In genomic region chr12:39990830-39991780, GRCm38 (mm10) we compare ENCODE assay signal across 21 mouse cellular contexts. TPM values are rescaled to one million over a fixed set of nuclear protein-coding genes. Genes with fewer than 3 reads are reported as not detected.
DNase-seq lines count a peak whose midpoint lies in the region; ATAC-seq lines count a peak whose summit lies in the region.
"Had no signal": no experiment of that assay in that cellular context is flagged by ENCODE, and none has a peak within 500 bp of the region (broad histone marks: within the 10 kb centered on the region; RNA-seq: fewer than 3 reads in every experiment).

No protein-coding gene starts in this region.

- no peak overlapping the region for H3K4me2 ChIP-seq in hindbrain, embryonic 12.5 days (replicated peaks)
- no peak overlapping the region for H3K4me2 ChIP-seq in midbrain, embryonic 13.5 days (replicated peaks)
- H3K4me2 ChIP-seq: embryonic facial prominence, embryonic 13.5 days; lung, embryonic 15.5 days had no signal

- no peaks in the 10 kb centered on the region for H3K27me3 ChIP-seq in hindbrain, embryonic 12.5 days
- H3K27me3 ChIP-seq in midbrain, embryonic 13.5 days: no peaks in the 10 kb centered on the region
- H3K27me3 ChIP-seq: embryonic facial prominence, embryonic 13.5 days; lung, embryonic 15.5 days had no signal

- no peak overlapping the region for H3K9ac ChIP-seq in hindbrain, embryonic 12.5 days
- H3K9ac ChIP-seq in midbrain, embryonic 13.5 days (replicated peaks): no peak overlapping the region
- H3K9ac ChIP-seq: embryonic facial prominence, embryonic 13.5 days; liver, embryonic 14.5 days; lung, embryonic 15.5 days had no signal

- H3K36me3 ChIP-seq in hindbrain, embryonic 12.5 days: no peaks in the 10 kb centered on the region
- H3K36me3 ChIP-seq in midbrain, embryonic 13.5 days: no peaks in the 10 kb centered on the region
- H3K36me3 ChIP-seq: embryonic facial prominence, embryonic 13.5 days; lung, embryonic 15.5 days had no signal

- H3K4me3 ChIP-seq in hindbrain, embryonic 12.5 days: no peak overlapping the region
- no peak overlapping the region for H3K4me3 ChIP-seq in midbrain, embryonic 13.5 days (replicated peaks)
- H3K4me3 ChIP-seq: embryonic facial prominence, embryonic 13.5 days; lung, embryonic 15.5 days had no signal

- no peaks in the 10 kb centered on the region for H3K9me3 ChIP-seq in hindbrain, embryonic 12.5 days (replicated peaks)
- H3K9me3 ChIP-seq in midbrain, embryonic 13.5 days: no peaks in the 10 kb centered on the region
- H3K9me3 ChIP-seq: embryonic facial prominence, embryonic 13.5 days; lung, embryonic 15.5 days had no signal

- no peaks in the 10 kb centered on the region for H3K4me1 ChIP-seq in hindbrain, embryonic 12.5 days
- 0 out of 2 replicates have a peak, but pooled peaks cover 6% of the 10 kb centered on the region for H3K4me1 ChIP-seq in midbrain, embryonic 13.5 days (replicated peaks)
- H3K4me1 ChIP-seq: embryonic facial prominence, embryonic 13.5 days; lung, embryonic 15.5 days had no signal

- WGBS in hindbrain, embryonic 12.5 days: 31% methylated on average over 4 of the region's 4 CpGs
- WGBS in midbrain, embryonic 13.5 days: 21% methylated on average over 4 of the region's 4 CpGs

- ATAC-seq in hindbrain, embryonic 12.5 days (ENCODE audit: low FRiP score): peak; percentile 88
- peak; percentile 40; the same call in 1 of the 2 replicates for ATAC-seq in midbrain, embryonic 13.5 days
- no peak for ATAC-seq in inflammation-experienced regulatory T-cells, adult 6 months
- ATAC-seq: CD4-positive, CD25-positive, alpha-beta regulatory T cell, adult 4 months; forebrain, embryonic 16.5 days had no signal

- DNase-seq in embryo, embryonic 10 days (ENCODE audit: low spot score): peak; percentile 43
- no peak for DNase-seq in embryo, embryonic 9.5 days (ENCODE audit: extremely low spot score)
- DNase-seq in Muller cell, postnatal 12 days (ENCODE audit: inconsistent ontology term): peak; percentile 50
- DNase-seq in adrenal gland, adult (ENCODE audit: inconsistent age in 2 of 2, low spot score in 1 of 2): no peak
- DNase-seq in spleen, postnatal 36 days (ENCODE audit: low spot score in 2 of 2): no peak
- DNase-seq: adrenal gland, postnatal 25 days; cerebellum, adult 2 months; gastrocnemius, postnatal 25 days; kidney, adult 2 months; kidney, postnatal 10 days; layer of hippocampus, postnatal 36 days; lung, postnatal 4 days; thymus, postnatal 36 days had no signal

- H3K27ac ChIP-seq in hindbrain, embryonic 12.5 days: peak overlapping the region; percentile 55
- H3K27ac ChIP-seq in midbrain, embryonic 13.5 days: no peak overlapping the region
- H3K27ac ChIP-seq: embryonic facial prominence, embryonic 13.5 days; liver, embryonic 14.5 days; lung, embryonic 15.5 days had no signal

RNA-seq across cellular contexts. Expression of gene Arl4a, which starts 46.7 kb away (rescaled TPM):
- polyA plus RNA-seq in hindbrain, embryonic 12.5 days (2016; fragmentation: Nextera tagmentation; extraction: Ambion mirVana): 90.7 and 105 TPM in 2 replicates
- 107 and 133 TPM in 2 replicates for polyA plus RNA-seq in midbrain, embryonic 13.5 days (2015; fragmentation: Nextera tagmentation; extraction: Ambion mirVana)
- 10 to 100 TPM; 83.7 to 93.0 (median 88.4) TPM for polyA plus RNA-seq in inflammation-experienced regulatory T-cells, adult 6 months (2017; shearing (Covaris generic))

Comparison
In these comparisons a context has a peak if more than half of its experiments do, and no peak if none do; other contexts are left out.
1. DNase-seq: peak in embryo, embryonic 10 days (single experiment) and Muller cell, postnatal 12 days (single experiment); none in embryo, embryonic 9.5 days (single experiment), adrenal gland, adult (0 of 2) and spleen, postnatal 36 days (0 of 2).